Mouse (Mus musculus): ENCODE data around the gene Repin1.

Repin1 gene

GRCm38 (mm10) chr6:48623460-48623859 is 29.8 kb downstream of the Repin1 start:
- no peak for DNase-seq (ENCODE audit: low read depth, low spot score)

GRCm38 (mm10) chr6:48626464-48626863 is 32.8 kb downstream of the Repin1 start, which contains the start of gene AI854703:
Gene AI854703 (plus strand): TSS chr6:48626764.
- DNase-seq (ENCODE audit: low read depth, low spot score) = no peak

GRCm38 (mm10) chr6:48626984-48627383 is 33.3 kb downstream of the Repin1 start:
- no peak for DNase-seq (ENCODE audit: low read depth, low spot score)

GRCm38 (mm10) chr6:48627511-48627924 is 33.8 kb downstream of the Repin1 start:
- no peak for DNase-seq (ENCODE audit: low read depth, low spot score)

- no peak for DNase-seq (ENCODE audit: low read depth, low spot score)
Observed at GRCm38 (mm10) chr6:48628377-48628776, 34.7 kb downstream of the Repin1 start.

GRCm38 (mm10) chr6:48628808-48629660 is 35.4 kb downstream of the Repin1 start:
- no peak for DNase-seq (ENCODE audit: low read depth, low spot score)

- DNase-seq (ENCODE audit: low read depth, low spot score) = no peak
Observed at GRCm38 (mm10) chr6:48629661-48630034, 36.0 kb downstream of the Repin1 start.

- no peak for DNase-seq (ENCODE audit: low read depth, low spot score)
Observed at GRCm38 (mm10) chr6:48630831-48631230, 37.1 kb downstream of the Repin1 start.

- no peak for DNase-seq (ENCODE audit: low read depth, low spot score)
Observed at GRCm38 (mm10) chr6:48635105-48635504, 41.4 kb downstream of the Repin1 start.

- no peak for DNase-seq (ENCODE audit: low read depth, low spot score)
Observed at GRCm38 (mm10) chr6:48636515-48636914, 42.8 kb downstream of the Repin1 start.

GRCm38 (mm10) chr6:48637811-48638500 is 44.3 kb downstream of the Repin1 start:
- DNase-seq (ENCODE audit: low read depth, low spot score) = no peak

GRCm38 (mm10) chr6:48638553-48638952 is 44.9 kb downstream of the Repin1 start:
- no peak for DNase-seq (ENCODE audit: low read depth, low spot score)

- DNase-seq (ENCODE audit: low read depth, low spot score) = no peak
Observed at GRCm38 (mm10) chr6:48641391-48641790, 47.7 kb downstream of the Repin1 start.

- no peak for DNase-seq (ENCODE audit: low read depth, low spot score)
Observed at GRCm38 (mm10) chr6:48642764-48643292, 49.1 kb downstream of the Repin1 start.

GRCm38 (mm10) chr6:48645660-48646308 is 52.1 kb downstream of the Repin1 start:
- DNase-seq (ENCODE audit: low read depth, low spot score) = no peak

- no peak for DNase-seq (ENCODE audit: low read depth, low spot score)
Observed at GRCm38 (mm10) chr6:48646309-48646690, 52.6 kb downstream of the Repin1 start.

- no peak for DNase-seq (ENCODE audit: low read depth, low spot score)
Observed at GRCm38 (mm10) chr6:48646995-48647394, 53.3 kb downstream of the Repin1 start, which contains the start of gene Gimap8. Gene Gimap8 (plus strand): TSS chr6:48647234.

- DNase-seq (ENCODE audit: low read depth, low spot score) = no peak
Observed at GRCm38 (mm10) chr6:48647611-48648010, 53.9 kb downstream of the Repin1 start.

All from WW6 (cell line).